Mouse (Mus musculus) midbrain, embryonic 11.5 days (tissue): ENCODE measurements around the gene Myoc. TPM values are rescaled to one million over a fixed set of nuclear protein-coding genes. Genes with fewer than 3 reads are reported as not detected.

Source experiments
- ATAC-seq: fragments of 200-750 bp; cut with Nextera tagmentation; 2 replicates; pipeline ENCODE4 v1.8.0; 2017; ENCODE audit warnings: moderate TSS enrichment, moderate library complexity; ENCODE audit not compliant: low FRiP score
- DNase-seq: peaks from one replicate; pipeline ENCODE4 v3.0.0; 2015; ENCODE audit warnings: low spot score; ENCODE audit errors: missing footprints
- H3K27ac ChIP-seq: fragments of 300-500 bp; sonication (generic); 2 replicates; pipeline ENCODE4 v1.5.1; 2014; ENCODE audit warnings: low read depth, low read length
- H3K27me3 ChIP-seq: fragments of 300-500 bp; sonication (generic); 2 replicates; pipeline ENCODE4 v1.6.1; 2014; ENCODE audit warnings: mild to moderate bottlenecking, low read length, moderate library complexity, mixed read lengths; ENCODE audit not compliant: control insufficient read depth, insufficient read depth
- H3K36me3 ChIP-seq: fragments of 300-500 bp; sonication (generic); 2 replicates; pipeline ENCODE4 v1.6.1; 2014; ENCODE audit warnings: mild to moderate bottlenecking, low read length, moderate library complexity, mixed read lengths; ENCODE audit not compliant: control insufficient read depth, insufficient read depth
- H3K4me1 ChIP-seq: fragments of 300-500 bp; sonication (generic); 2 replicates; pipeline ENCODE4 v1.6.1; 2014; ENCODE audit warnings: low read length; ENCODE audit not compliant: control insufficient read depth, insufficient read depth
- H3K4me2 ChIP-seq: fragments of 300-500 bp; sonication (generic); 2 replicates; pipeline ENCODE4 v1.6.1; 2014; ENCODE audit warnings: mild to moderate bottlenecking, moderate library complexity
- H3K4me3 ChIP-seq: fragments of 300-500 bp; sonication (generic); 2 replicates; pipeline ENCODE4 v1.5.1; 2014; ENCODE audit warnings: low read depth, low read length
- H3K9ac ChIP-seq: fragments of 300-500 bp; sonication (generic); 2 replicates; pipeline ENCODE4 v1.6.1; 2014; ENCODE audit warnings: low read length
- H3K9me3 ChIP-seq: fragments of 300-500 bp; sonication (generic); 2 replicates; pipeline ENCODE4 v1.6.1; 2016; ENCODE audit warnings: low read length; ENCODE audit not compliant: control insufficient read depth
- WGBS: fragments of 180-500 bp; shearing (Covaris S2); extraction: QIAGEN DNeasy Blood & Tissue Kit; methylation state at CpG from one replicate; pipeline ENCODE4 v1.1.7; 2014; 5-methylcytosine and 5-hydroxymethylcytosine counted together
- polyA plus RNA-seq: library from polyadenylated mRNA; unstranded; fragments of >200 nt; fragmentation: Nextera tagmentation; extraction: Ambion mirVana; gene quantifications from 2 replicates; pipeline ENCODE4 v1.2.1, GENCODE M21; 2014

Myoc gene
- polyA plus RNA-seq, 1 experiment from 2014 or later, result not detected

DNA sequence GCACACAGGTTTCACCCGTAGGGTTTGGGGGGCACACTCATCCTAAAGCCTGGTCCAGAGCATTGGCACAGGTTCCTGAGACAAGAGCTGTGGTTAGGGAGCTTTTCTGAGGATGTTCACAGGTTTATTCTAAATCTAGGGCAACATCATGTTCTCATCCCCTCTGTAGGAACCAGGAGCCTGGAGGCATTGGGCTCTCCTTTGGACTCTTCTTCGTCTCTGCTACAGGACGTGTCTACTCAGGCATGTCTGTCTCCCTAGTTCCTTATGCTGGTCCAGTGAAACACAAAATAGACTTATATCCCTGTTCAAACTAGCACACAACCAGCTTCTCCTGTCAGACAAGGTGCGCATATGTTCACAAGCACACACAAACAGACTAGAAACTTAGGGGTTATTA, 420 bp upstream of the Myoc start:
- H3K36me3 ChIP-seq, result no peaks in the 10 kb centered on the region
- no peak for ATAC-seq
- H3K4me1 ChIP-seq, result no peaks in the 10 kb centered on the region
- no peak for DNase-seq
- no peak overlapping the region for H3K4me2 ChIP-seq
- 86% methylated on average over 4 of the region's 4 CpGs for WGBS
- H3K27ac ChIP-seq, result no peak overlapping the region
- H3K27me3 ChIP-seq, result no peaks in the 10 kb centered on the region
- H3K9ac ChIP-seq, result no peak overlapping the region
- no peaks in the 10 kb centered on the region for H3K9me3 ChIP-seq
- H3K4me3 ChIP-seq, result no peak overlapping the region

DNA sequence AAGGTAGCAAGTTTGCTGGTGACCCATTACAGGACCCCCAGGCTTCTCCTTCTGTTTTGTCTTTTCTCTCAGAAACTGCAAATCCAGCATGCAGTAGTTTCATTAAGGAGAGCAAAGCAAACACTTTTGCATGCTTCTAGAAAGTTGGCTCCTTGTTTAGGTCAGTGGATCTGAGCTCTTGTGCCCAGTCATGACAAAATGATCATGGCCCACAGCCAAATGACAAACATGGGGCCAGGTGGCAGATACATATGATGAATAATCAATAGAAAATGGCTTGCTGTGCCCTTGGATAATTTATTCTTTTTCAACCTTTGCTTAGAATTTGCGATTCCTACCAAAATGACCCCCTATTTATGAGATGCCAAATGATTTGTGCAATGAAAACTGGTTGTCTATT, 906 bp downstream of the Myoc start:
- no peak overlapping the region for H3K27ac ChIP-seq
- H3K4me2 ChIP-seq, result no peak overlapping the region
- DNase-seq (no peak), ATAC-seq (no peak)
- no peaks in the 10 kb centered on the region for H3K9me3 ChIP-seq
- no peaks in the 10 kb centered on the region for H3K27me3 ChIP-seq
- H3K4me1 ChIP-seq, result no peaks in the 10 kb centered on the region
- H3K9ac ChIP-seq, result no peak overlapping the region
- no peaks in the 10 kb centered on the region for H3K36me3 ChIP-seq
- 87% methylated on average over 1 of the region's 1 CpGs for WGBS
- H3K4me3 ChIP-seq, result no peak overlapping the region

- Histone ChIP-seq H3K27me3 (no peaks in the 10 kb centered on the region), H3K4me3 (no peak overlapping the region), H3K4me2 (no peak overlapping the region), H3K9ac (no peak overlapping the region), H3K4me1 (no peaks in the 10 kb centered on the region), H3K36me3 (no peaks in the 10 kb centered on the region), H3K27ac (no peak overlapping the region), H3K9me3 (no peaks in the 10 kb centered on the region)
- no peak for ATAC-seq
- 73% methylated on average over 3 of the region's 3 CpGs for WGBS
- DNase-seq, result no peak
Measured at GRCm38 (mm10) chr1:162642591-162642990, 3.6 kb downstream of the Myoc start.

GRCm38 (mm10) chr1:162643752-162644151, 4.8 kb downstream of the Myoc start:
- ATAC-seq, result no peak
- no peak for DNase-seq
- Histone ChIP-seq H3K36me3 (no peaks in the 10 kb centered on the region), H3K9me3 (no peaks in the 10 kb centered on the region), H3K27ac (no peak overlapping the region), H3K4me2 (no peak overlapping the region), H3K4me3 (no peak overlapping the region), H3K4me1 (no peaks in the 10 kb centered on the region), H3K9ac (no peak overlapping the region), H3K27me3 (no peaks in the 10 kb centered on the region)
- WGBS, result 46% methylated on average over 4 of the region's 4 CpGs

DNA sequence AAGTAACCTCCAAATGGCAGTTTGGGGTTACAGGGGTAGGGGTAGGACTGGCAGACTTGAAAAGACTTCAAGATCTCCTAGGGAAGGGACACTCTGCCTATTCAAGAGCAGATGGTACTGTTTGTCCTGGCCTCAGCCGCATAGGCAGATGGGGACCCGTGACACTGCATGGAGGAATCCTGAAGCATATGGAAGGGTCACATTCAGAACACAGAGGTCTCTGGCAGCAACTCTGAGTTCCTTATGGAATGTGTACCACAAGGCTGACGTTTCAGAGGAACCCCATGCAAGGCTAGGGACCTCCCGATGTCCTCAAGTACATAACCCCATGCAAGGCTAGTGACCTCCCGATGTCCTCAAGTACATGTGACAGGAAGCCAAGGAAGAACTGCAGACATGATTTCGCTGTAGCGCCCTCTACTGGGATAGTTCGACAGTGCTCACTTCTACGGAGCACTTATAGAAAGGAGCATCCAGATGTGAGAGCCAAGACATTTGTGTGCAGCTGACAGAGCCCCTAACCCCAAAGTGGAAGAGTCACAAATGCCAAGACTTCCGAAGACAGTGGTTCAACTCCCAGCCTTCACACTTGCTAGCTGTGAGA, 7.2 kb downstream of the Myoc start:
- DNase-seq (no peak), ATAC-seq (no peak)
- no peak overlapping the region for H3K9ac ChIP-seq
- no peak overlapping the region for H3K4me3 ChIP-seq
- H3K4me2 ChIP-seq, result no peak overlapping the region
- H3K36me3 ChIP-seq, result no peaks in the 10 kb centered on the region
- no peaks in the 10 kb centered on the region for H3K9me3 ChIP-seq
- H3K4me1 ChIP-seq, result no peaks in the 10 kb centered on the region
- no peaks in the 10 kb centered on the region for H3K27me3 ChIP-seq
- H3K27ac ChIP-seq, result no peak overlapping the region
- WGBS, result 84% methylated on average over 10 of the region's 10 CpGs

- no peaks in the 10 kb centered on the region for H3K27me3 ChIP-seq
- H3K9me3 ChIP-seq, result no peaks in the 10 kb centered on the region
- no peak overlapping the region for H3K4me3 ChIP-seq
- no peaks in the 10 kb centered on the region for H3K4me1 ChIP-seq
- no peaks in the 10 kb centered on the region for H3K36me3 ChIP-seq
- no peak overlapping the region for H3K9ac ChIP-seq
- DNase-seq (no peak), ATAC-seq (no peak)
- H3K4me2 ChIP-seq, result no peak overlapping the region
- WGBS, result 94% methylated on average over 14 of the region's 14 CpGs
- H3K27ac ChIP-seq, result no peak overlapping the region
Measured at GRCm38 (mm10) chr1:162648416-162648815, 9.5 kb downstream of the Myoc start.

DNA sequence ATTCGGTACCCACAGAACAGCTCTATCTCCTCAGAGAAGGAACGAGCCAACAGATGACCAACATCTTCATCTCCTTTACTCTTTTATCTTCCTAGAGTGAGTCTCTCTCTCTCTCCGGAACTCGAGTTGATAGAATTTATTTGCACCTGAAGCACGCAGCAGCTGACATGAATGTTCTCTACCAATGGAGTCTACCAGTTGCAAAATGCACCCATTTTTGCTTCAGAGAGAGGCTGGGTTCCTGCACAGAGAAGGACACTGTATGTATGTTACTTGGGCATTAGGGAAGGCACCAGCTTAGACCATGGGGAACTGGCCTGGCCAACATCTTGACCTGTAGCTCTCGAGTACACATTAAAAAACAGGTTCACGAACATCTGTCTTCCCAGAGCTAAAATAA, 19.2 kb downstream of the Myoc start, which contains the start of gene Myocos:
Gene Myocos (minus strand): TSS at position 101 of the 400 bp plus-strand sequence.
- no peak within 1 kb of the TSS for H3K9ac ChIP-seq
- no peak for ATAC-seq
- H3K4me1 ChIP-seq, result no peaks in the 10 kb centered on the region
- H3K4me3 ChIP-seq, result no peak within 1 kb of the TSS
- no peak within 1 kb of the TSS for H3K27ac ChIP-seq
- H3K27me3 ChIP-seq, result no peaks in the 10 kb centered on the region
- H3K36me3 ChIP-seq, result no peaks in the 10 kb centered on the region
- H3K9me3 ChIP-seq, result no peaks in the 10 kb centered on the region
- H3K4me2 ChIP-seq, result no peak within 1 kb of the TSS
- 91% methylated on average over 7 of the region's 7 CpGs for WGBS
- DNase-seq, result no peak

DNA sequence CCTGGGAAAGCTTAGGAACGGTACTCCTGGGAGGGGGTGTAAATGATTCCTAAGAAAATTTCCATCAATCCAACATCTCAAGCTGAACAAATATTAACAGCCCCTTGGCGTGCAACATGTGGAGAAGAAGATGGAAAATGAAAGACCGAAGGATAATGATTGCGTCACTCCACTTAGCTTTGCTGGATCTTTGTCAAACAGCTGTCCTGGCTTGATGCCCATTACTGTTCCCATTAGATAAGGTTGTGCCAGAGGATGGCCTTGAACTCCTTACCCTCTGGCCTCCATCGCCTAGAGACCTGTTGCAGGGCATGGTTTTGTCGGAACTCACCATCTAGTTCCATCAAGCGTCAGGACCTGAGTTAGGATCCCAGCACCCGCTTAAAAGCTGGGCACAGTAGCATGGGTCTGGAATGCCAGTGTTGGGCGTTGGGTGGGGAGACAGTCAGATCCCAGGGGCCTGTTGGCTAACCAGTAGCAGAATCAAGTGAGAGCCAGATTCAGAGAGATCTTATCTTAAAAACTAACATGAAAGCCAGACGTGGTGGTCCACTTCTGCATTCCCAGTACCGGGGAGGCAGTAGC, 21.4 kb downstream of the Myoc start:
- H3K36me3 ChIP-seq, result no peaks in the 10 kb centered on the region
- H3K4me3 ChIP-seq, result no peak overlapping the region
- 92% methylated on average over 11 of the region's 11 CpGs for WGBS
- no peak overlapping the region for H3K9ac ChIP-seq
- no peak overlapping the region for H3K27ac ChIP-seq
- 0 out of 2 replicates have a peak, but pooled peaks cover under 1% of the 10 kb centered on the region for H3K4me1 ChIP-seq
- DNase-seq, result no peak
- no peaks in the 10 kb centered on the region for H3K9me3 ChIP-seq
- no peak overlapping the region for H3K4me2 ChIP-seq
- ATAC-seq, result no peak
- no peaks in the 10 kb centered on the region for H3K27me3 ChIP-seq

GRCm38 (mm10) chr1:162664826-162665475, 26.0 kb downstream of the Myoc start:
- 16% methylated on average over 10 of the region's 10 CpGs for WGBS
- H3K9me3 ChIP-seq, result no peaks in the 10 kb centered on the region
- no peak overlapping the region for H3K4me2 ChIP-seq
- no peaks in the 10 kb centered on the region for H3K36me3 ChIP-seq
- peaks cover 6% of the 10 kb centered on the region; the same call in 1 of the 2 replicates for H3K4me1 ChIP-seq
- no peak overlapping the region for H3K27ac ChIP-seq
- DNase-seq, result peak; percentile 93
- ATAC-seq, result peak; percentile 98
- H3K27me3 ChIP-seq, result no peaks in the 10 kb centered on the region
- H3K4me3 ChIP-seq, result peak overlapping the region; percentile 25; the same call in 1 of the 2 replicates
- no peak overlapping the region for H3K9ac ChIP-seq
